23 mouse cellular contexts compared by ENCODE assay signal in genomic region chr6:94142493-94142892, GRCm38 (mm10).
"Had no signal": no experiment of that assay in that cellular context is flagged by ENCODE, and none has a peak within 500 bp of the region (broad histone marks: within the 10 kb centered on the region; RNA-seq: fewer than 3 reads in every experiment).

No protein-coding gene starts in this region.

- H3K4me3 ChIP-seq: layer of hippocampus, adult 2 months; left cerebral cortex, adult 2 months; limb, embryonic 12.5 days; limb, embryonic 15.5 days; midbrain, embryonic 12.5 days had no signal

- H3K27me3 ChIP-seq: limb, embryonic 12.5 days; limb, embryonic 15.5 days; midbrain, embryonic 12.5 days had no signal

- ATAC-seq: liver, postnatal 0 days; lung, postnatal 0 days; midbrain, embryonic 16.5 days had no signal

- H3K9ac ChIP-seq: limb, embryonic 12.5 days; limb, embryonic 15.5 days; liver, embryonic 14.5 days; liver, postnatal 0 days; lung, embryonic 14.5 days; midbrain, embryonic 12.5 days had no signal

- H3K36me3 ChIP-seq: limb, embryonic 12.5 days; limb, embryonic 15.5 days; midbrain, embryonic 12.5 days had no signal

- DNase-seq: kidney, adult 9 months; kidney, postnatal 14 days; kidney, postnatal 4 days; layer of hippocampus, adult 9-11 months; left cerebral cortex, postnatal 4 days; liver, postnatal 0 days; lung, embryonic 14.5 days; right cerebral cortex, postnatal 14 days; right cerebral cortex, postnatal 4 days; thymus, adult 2 months; thymus, postnatal 14 days; thymus, postnatal 4 days had no signal

- H3K9me3 ChIP-seq: limb, embryonic 12.5 days; limb, embryonic 15.5 days; midbrain, embryonic 12.5 days had no signal

- H3K4me2 ChIP-seq: limb, embryonic 12.5 days; limb, embryonic 15.5 days; liver, embryonic 11.5 days; lung, embryonic 14.5 days; midbrain, embryonic 12.5 days had no signal

- H3K27ac ChIP-seq: layer of hippocampus, adult 2 months; left cerebral cortex, adult 2 months; limb, embryonic 12.5 days; limb, embryonic 15.5 days; liver, embryonic 14.5 days; macrophage; midbrain, embryonic 12.5 days; stomach, postnatal 0 days had no signal
